Mouse (Mus musculus): Measurements from ENCODE around the gene Rgsl1.

- no peak for TF ChIP-seq CTCF (IDR thresholded peaks at IDR 0.05; ENCODE audit: borderline replicate concordance, control insufficient read depth, extremely low read depth, insufficient read depth, low read length, poor library complexity)
- TF ChIP-seq POLR2A (IDR thresholded peaks at IDR 0.05; ENCODE audit: control insufficient read depth, extremely low read depth, insufficient read depth, low read length, poor library complexity), result no peak
Observed at GRCm38 (mm10) chr1:153734866-153735265, 109.1 kb downstream of the Rgsl1 start.
